Mouse (Mus musculus) limb, embryonic 13.5 days (tissue): ENCODE data around the gene G430095P16Rik. TPM values are rescaled to one million over a fixed set of nuclear protein-coding genes. Genes with fewer than 3 reads are reported as not detected.

Experiments used
- ATAC-seq: fragments of 200-750 bp; cut with Nextera tagmentation; 2 replicates; pipeline ENCODE4 v1.8.0; 2017; ENCODE audit warnings: low read depth, moderate number of reproducible peaks, moderate TSS enrichment; ENCODE audit not compliant: low FRiP score
- H3K27ac ChIP-seq: fragments of 300-500 bp; sonication (generic); 2 replicates; pipeline ENCODE4 v1.5.1; 2015; ENCODE audit warnings: inconsistent platforms, mild to moderate bottlenecking, moderate library complexity
- H3K27me3 ChIP-seq: fragments of 300-500 bp; sonication (generic); 2 replicates; pipeline ENCODE4 v1.6.1; 2015; ENCODE audit warnings: mild to moderate bottlenecking, inconsistent platforms
- H3K36me3 ChIP-seq: fragments of 300-500 bp; sonication (generic); 2 replicates; pipeline ENCODE4 v1.6.1; 2015; ENCODE audit warnings: inconsistent platforms, mild to moderate bottlenecking, moderate library complexity
- H3K4me1 ChIP-seq: fragments of 300-500 bp; sonication (generic); 2 replicates; pipeline ENCODE4 v1.6.1; 2015; ENCODE audit warnings: inconsistent platforms
- H3K4me2 ChIP-seq: fragments of 300-500 bp; sonication (generic); replicated peaks from 2 replicates; pipeline ENCODE4 v1.6.1; 2015; ENCODE audit warnings: inconsistent platforms, mild to moderate bottlenecking, moderate library complexity
- H3K4me3 ChIP-seq: fragments of 300-500 bp; sonication (generic); 2 replicates; pipeline ENCODE4 v1.5.1; 2015; ENCODE audit warnings: moderate library complexity, mild to moderate bottlenecking, inconsistent platforms
- H3K9ac ChIP-seq: fragments of 300-500 bp; sonication (generic); 2 replicates; pipeline ENCODE4 v1.6.1; 2015; ENCODE audit warnings: mild to moderate bottlenecking, inconsistent platforms
- H3K9me3 ChIP-seq: fragments of 300-500 bp; sonication (generic); 2 replicates; pipeline ENCODE4 v1.6.1; 2016; ENCODE audit warnings: inconsistent platforms
- WGBS: fragments of 180-500 bp; shearing (Covaris S2); methylation state at CpG from one replicate; pipeline ENCODE4 v1.1.7; 2015; 5-methylcytosine and 5-hydroxymethylcytosine counted together
- polyA plus RNA-seq: library from polyadenylated mRNA; unstranded; fragments of >200 nt; fragmentation: Nextera tagmentation; extraction: Ambion mirVana; gene quantifications from 2 replicates; pipeline ENCODE4 v1.2.1, GENCODE M21; 2015

The G430095P16Rik gene
- polyA plus RNA-seq, 1 experiment from 2014 or later: 7.1 TPM

DNA sequence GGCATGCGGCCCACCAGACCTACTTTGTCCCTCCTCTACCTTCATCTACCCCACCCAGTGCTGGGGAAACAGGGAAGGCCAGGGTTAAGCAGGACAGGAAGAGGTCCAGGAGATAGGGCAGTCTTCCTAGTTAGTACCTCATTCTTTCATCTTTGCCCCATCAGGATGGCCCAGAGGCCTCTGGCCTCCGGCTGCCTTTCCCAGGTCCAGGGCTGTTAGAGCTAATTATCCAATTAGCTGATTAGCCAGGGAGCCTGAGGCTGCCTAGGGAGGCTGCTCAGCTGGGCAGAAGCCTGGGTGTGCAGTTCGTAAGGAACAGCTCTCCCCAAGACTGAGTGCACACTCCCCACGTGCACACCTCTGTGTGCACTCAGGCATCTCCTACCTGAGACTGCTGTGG lies 9.4 kb upstream of the G430095P16Rik start:
- H3K9ac ChIP-seq: peak overlapping the region; percentile 45
- peaks cover 5% of the 10 kb centered on the region for H3K27me3 ChIP-seq
- H3K4me2 ChIP-seq: peak overlapping the region; percentile 15; the same call in 1 of the 2 replicates
- peaks cover 50% of the 10 kb centered on the region for H3K36me3 ChIP-seq
- no peak for ATAC-seq
- peaks cover 91% of the 10 kb centered on the region for H3K4me1 ChIP-seq
- WGBS: 40% methylated on average over 4 of the region's 4 CpGs
- no peak overlapping the region for H3K4me3 ChIP-seq
- no peaks in the 10 kb centered on the region for H3K9me3 ChIP-seq
- peak overlapping the region; percentile 97 for H3K27ac ChIP-seq

DNA sequence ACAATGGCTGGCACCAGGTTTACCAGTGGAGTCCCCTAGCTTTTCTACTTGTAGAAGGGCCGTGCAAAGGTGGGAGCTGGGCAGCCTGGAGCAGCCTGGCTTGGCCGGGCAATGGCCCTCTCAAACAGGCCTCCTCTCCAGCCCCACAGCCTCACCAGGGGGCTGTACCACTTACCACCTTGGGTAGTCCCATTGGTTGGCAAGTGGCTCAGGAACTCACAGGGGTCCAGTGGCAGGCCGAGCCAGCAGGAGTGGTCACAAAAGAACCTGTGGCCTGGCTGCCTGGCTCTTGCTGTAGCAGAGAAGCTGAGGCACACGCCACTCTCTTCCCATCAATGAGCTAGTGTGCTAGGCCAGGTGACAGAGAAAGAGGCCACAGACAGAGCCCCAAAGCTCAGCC lies 8.6 kb upstream of the G430095P16Rik start:
- Histone ChIP-seq H3K4me2 (no peak overlapping the region), H3K27me3 (no peaks in the 10 kb centered on the region; the same call in 1 of the 2 replicates), H3K27ac (peak overlapping the region; percentile 97), H3K36me3 (peaks cover 58% of the 10 kb centered on the region), H3K9ac (peak overlapping the region; percentile 45), H3K9me3 (no peaks in the 10 kb centered on the region), H3K4me1 (peaks cover 92% of the 10 kb centered on the region), H3K4me3 (no peak overlapping the region)
- no peak for ATAC-seq
- 62% methylated on average over 4 of the region's 4 CpGs for WGBS

DNA sequence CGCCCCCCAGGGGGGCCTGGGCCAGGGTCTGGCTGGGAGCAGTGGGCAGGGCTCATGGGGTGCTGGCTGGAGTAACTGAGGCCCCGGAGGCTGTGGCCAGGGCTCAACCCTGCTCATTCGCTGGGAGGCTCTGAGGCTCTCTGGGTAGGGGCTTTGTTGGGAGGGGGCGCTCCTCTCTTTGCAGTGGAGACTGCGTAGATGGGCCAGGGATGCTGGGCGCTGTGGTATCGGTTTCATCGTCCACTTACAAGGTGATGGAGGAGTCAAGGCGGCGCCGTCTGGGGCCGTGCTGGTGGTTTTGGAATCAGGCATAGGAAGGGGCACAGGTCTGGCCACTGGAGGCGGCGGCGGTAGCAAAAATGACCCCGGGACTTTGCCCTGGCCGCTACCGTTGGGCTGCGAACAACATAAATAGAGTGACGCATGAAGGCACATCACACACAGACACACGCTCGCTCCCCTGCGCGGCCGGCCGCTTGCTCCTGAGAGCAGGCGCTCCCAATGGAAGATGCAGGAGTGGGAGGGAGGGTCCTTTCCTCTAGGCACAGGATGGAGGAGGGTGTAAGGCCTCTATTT lies 6.8 kb upstream of the G430095P16Rik start:
- Histone ChIP-seq H3K9me3 (no peaks in the 10 kb centered on the region), H3K9ac (peak overlapping the region; percentile 39), H3K36me3 (peaks cover 73% of the 10 kb centered on the region), H3K4me1 (peaks cover 90% of the 10 kb centered on the region), H3K27me3 (no peaks in the 10 kb centered on the region; the same call in 1 of the 2 replicates), H3K4me3 (no peak overlapping the region), H3K4me2 (peak overlapping the region; percentile 21; the same call in 1 of the 2 replicates), H3K27ac (peak overlapping the region; percentile 90; the same call in 1 of the 2 replicates)
- no peak for ATAC-seq
- 9% methylated on average over 27 of the region's 27 CpGs for WGBS

DNA sequence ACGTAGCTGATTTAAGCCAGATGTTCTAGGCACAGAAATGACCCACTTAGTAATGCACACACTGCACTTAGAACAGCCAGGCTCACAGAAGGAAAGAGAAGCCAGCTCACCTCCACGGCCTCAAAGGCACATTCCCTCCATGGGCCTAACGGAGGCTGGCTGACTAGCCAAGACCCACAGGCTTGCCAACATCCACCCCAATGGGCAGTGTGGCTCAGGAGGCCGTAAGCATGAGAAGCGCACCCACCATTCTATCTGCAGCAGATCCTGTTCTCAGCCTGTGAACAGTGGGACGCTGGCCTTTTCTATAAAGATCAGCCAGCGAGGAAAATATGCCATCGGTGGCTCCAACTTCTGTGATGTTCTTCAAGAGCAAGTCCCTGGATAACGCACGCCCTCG lies 6.0 kb upstream of the G430095P16Rik start:
- H3K4me2 ChIP-seq: no peak overlapping the region
- peaks cover 77% of the 10 kb centered on the region for H3K36me3 ChIP-seq
- H3K27me3 ChIP-seq: no peaks in the 10 kb centered on the region; the same call in 1 of the 2 replicates
- peak overlapping the region; percentile 39; the same call in 1 of the 2 replicates for H3K9ac ChIP-seq
- H3K9me3 ChIP-seq: no peaks in the 10 kb centered on the region
- H3K27ac ChIP-seq: peak overlapping the region; percentile 90
- no peak for ATAC-seq
- WGBS: 64% methylated on average over 11 of the region's 11 CpGs
- no peak overlapping the region for H3K4me3 ChIP-seq
- H3K4me1 ChIP-seq: peaks cover 90% of the 10 kb centered on the region

DNA sequence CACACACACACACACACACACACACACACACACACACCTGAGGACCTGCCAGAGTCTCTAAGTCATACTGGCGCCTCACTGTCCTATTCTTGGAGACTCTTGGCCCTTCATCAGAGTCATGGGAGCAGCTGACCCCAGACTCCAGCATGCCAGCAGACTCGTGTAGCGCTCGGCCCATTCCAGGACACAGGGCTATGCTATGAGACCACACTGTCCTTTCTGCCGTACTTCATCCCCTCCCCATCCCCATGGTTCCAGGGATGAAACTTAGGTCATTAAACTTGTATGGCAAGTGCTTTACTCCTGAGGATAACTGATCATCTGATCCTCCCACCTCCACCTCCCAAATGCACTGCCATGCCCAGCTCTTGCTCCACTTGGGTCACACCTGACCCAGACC lies 4.3 kb upstream of the G430095P16Rik start:
- H3K4me1 ChIP-seq: peaks cover 91% of the 10 kb centered on the region
- WGBS: 86% methylated on average over 5 of the region's 5 CpGs
- peak overlapping the region; percentile 22; the same call in 1 of the 2 replicates for H3K27ac ChIP-seq
- H3K27me3 ChIP-seq: no peaks in the 10 kb centered on the region; the same call in 1 of the 2 replicates
- H3K9me3 ChIP-seq: no peaks in the 10 kb centered on the region
- H3K4me2 ChIP-seq: no peak overlapping the region
- peak overlapping the region; percentile 25; the same call in 1 of the 2 replicates for H3K9ac ChIP-seq
- H3K4me3 ChIP-seq: no peak overlapping the region
- ATAC-seq: no peak
- H3K36me3 ChIP-seq: peaks cover 76% of the 10 kb centered on the region

DNA sequence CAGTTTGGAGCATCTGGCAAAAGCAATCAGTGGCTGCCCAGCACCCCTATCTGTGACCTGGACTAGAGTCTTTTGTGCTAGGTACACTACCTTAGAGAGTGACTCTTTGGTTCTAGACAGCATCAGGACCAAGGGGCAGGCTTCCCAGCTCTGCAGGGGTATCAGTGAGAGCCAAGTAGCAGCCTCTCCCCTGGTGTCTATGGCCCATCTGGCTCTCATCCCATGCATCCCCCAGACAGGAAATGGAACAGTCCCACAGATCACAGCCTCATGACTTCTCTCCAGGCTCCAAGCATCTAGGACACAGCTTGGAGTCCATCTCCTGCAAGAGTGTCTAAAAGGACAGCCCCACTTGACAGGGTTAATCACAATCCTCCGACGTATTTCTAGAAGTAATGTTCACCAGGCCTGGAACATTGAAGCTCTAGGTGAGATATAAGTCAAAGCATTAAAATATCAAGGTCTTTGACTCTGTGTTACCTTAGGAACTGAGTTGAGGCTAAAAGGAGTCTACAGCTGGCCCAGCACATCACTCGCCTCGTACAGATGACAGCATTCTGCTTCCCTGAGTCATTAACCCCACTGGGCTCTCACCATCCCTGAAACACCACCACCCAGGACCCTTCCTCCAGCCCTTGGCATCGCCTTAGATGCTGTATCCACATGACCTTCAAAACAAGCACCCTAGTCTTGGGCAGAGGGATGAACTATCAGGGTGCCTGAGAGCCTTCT lies 3.7 kb upstream of the G430095P16Rik start:
- WGBS: 76% methylated on average over 5 of the region's 5 CpGs
- Histone ChIP-seq H3K27ac (peak overlapping the region; percentile 22; the same call in 1 of the 2 replicates), H3K36me3 (peaks cover 76% of the 10 kb centered on the region), H3K4me2 (no peak overlapping the region), H3K9me3 (no peaks in the 10 kb centered on the region), H3K4me3 (no peak overlapping the region), H3K27me3 (no peaks in the 10 kb centered on the region; the same call in 1 of the 2 replicates), H3K4me1 (peaks cover 91% of the 10 kb centered on the region), H3K9ac (0 out of 2 replicates have a peak overlapping the region, but pooled peaks have one; percentile 25)
- no peak for ATAC-seq

DNA sequence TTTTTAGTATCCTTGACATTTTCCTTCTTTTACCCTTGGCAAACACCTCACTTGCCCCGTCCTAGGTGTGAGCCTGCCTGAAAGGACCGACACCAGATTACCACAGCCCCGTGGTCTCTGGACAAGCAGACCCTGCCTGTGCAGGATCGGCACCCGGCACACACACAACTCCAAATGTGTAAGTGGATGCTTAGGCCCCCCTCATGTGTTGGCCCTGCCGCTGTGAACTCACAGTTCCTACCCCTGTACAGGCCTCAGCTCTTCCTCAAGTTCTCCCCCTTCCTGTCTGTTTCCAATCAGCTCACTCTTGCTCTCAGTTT lies 317 bp upstream of the G430095P16Rik start:
- ATAC-seq: no peak; the same call in 1 of the 2 replicates
- Histone ChIP-seq H3K9ac (peak overlapping the region; percentile 45; the same call in 1 of the 2 replicates), H3K27me3 (no peaks in the 10 kb centered on the region; the same call in 1 of the 2 replicates), H3K4me3 (no peak overlapping the region), H3K4me2 (peak overlapping the region; percentile 64), H3K27ac (peak overlapping the region; percentile 100), H3K9me3 (no peaks in the 10 kb centered on the region), H3K36me3 (peaks cover 83% of the 10 kb centered on the region), H3K4me1 (peaks cover 95% of the 10 kb centered on the region)
- WGBS: 12% methylated on average over 6 of the region's 6 CpGs

DNA sequence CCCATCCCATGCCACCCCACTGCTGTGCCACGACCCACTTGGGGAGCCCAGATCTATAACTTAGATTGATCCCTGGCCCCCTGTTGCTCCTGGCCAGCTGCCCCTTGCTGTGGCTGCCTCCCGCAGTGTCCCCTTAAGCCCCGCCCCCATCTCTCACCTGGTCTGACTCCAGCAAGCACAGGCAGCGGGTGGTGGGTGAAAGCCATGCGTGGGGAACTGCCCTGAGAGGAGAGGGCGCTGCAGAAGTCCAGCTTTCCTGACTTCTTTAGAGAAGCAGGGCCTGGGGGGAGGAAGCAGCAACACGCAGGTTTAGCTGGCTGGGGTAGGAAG lies 729 bp downstream of the G430095P16Rik start:
- peak overlapping the region; percentile 29 for H3K4me3 ChIP-seq
- no peaks in the 10 kb centered on the region for H3K9me3 ChIP-seq
- peak overlapping the region; percentile 100 for H3K27ac ChIP-seq
- ATAC-seq: no peak; the same call in 1 of the 2 replicates
- peak overlapping the region; percentile 64 for H3K9ac ChIP-seq
- WGBS: 3% methylated on average over 7 of the region's 7 CpGs
- peaks cover 96% of the 10 kb centered on the region for H3K4me1 ChIP-seq
- peaks cover 85% of the 10 kb centered on the region for H3K36me3 ChIP-seq
- H3K4me2 ChIP-seq: peak overlapping the region; percentile 64
- no peaks in the 10 kb centered on the region for H3K27me3 ChIP-seq

DNA sequence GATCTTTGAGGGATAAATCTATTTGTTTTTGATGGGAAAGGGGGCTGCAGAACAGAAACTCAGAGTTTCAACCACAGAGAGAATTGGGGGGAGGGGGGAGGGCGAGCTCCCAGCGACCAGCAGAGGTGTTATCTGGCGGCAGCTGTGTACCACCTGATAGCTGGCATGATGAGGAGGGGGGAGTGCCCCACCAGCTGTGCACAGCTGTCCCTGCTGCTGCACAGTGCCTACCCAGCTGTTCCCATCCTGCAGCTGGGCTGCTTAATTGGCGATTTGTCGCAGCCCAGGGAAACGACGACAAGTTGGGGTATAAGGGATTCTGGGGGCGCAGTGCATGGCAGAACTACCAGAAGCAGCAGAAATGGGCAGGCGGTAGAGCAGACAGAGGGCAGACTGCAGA lies 1.9 kb downstream of the G430095P16Rik start:
- H3K4me3 ChIP-seq: no peak overlapping the region
- no peaks in the 10 kb centered on the region for H3K9me3 ChIP-seq
- H3K4me1 ChIP-seq: peaks cover 97% of the 10 kb centered on the region
- no peak for ATAC-seq
- peaks cover 73% of the 10 kb centered on the region for H3K36me3 ChIP-seq
- peak overlapping the region; percentile 100 for H3K27ac ChIP-seq
- 18% methylated on average over 9 of the region's 9 CpGs for WGBS
- peak overlapping the region; percentile 64 for H3K9ac ChIP-seq
- H3K4me2 ChIP-seq: peak overlapping the region; percentile 64
- no peaks in the 10 kb centered on the region for H3K27me3 ChIP-seq

DNA sequence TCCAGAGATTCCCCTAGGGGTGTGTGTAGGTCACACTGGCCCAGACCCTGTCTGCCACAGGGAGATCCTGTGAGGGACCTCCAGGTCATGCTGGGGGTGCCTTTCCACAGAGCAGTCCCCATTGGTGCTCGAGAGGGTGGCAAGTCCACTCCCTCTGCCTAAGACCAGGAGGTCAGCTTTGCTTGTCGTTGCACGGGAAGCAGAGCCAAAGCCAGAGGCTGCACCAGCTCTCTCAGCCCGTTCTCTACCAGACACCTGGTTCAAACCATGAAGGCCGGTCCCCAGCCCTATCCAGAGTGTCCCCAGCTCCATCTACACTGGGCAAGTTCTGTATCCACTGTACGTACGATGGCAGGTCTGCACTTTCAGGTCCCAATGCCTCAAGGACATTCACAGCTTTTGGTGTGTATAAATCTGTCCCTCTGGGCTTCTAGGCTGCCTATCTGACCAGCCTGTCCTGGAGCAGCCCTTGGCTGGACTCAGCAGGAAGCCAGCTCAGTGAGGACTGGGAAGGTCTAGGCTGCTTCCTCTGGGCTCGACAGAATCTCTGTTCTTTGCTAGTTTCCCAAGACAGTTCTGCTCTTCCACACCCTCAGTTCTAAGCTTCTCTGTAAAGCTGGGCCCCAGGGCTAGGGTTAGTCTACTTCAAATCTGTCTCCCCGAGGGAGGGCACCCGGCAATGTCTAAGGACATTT lies 2.6 kb downstream of the G430095P16Rik start:
- Histone ChIP-seq H3K9me3 (no peaks in the 10 kb centered on the region), H3K4me2 (peak overlapping the region; percentile 64), H3K4me3 (no peak overlapping the region), H3K4me1 (peaks cover 100% of the 10 kb centered on the region), H3K27ac (peak overlapping the region; percentile 100), H3K27me3 (no peaks in the 10 kb centered on the region), H3K9ac (peak overlapping the region; percentile 64), H3K36me3 (peaks cover 73% of the 10 kb centered on the region)
- 45% methylated on average over 10 of the region's 10 CpGs for WGBS
- no peak for ATAC-seq

DNA sequence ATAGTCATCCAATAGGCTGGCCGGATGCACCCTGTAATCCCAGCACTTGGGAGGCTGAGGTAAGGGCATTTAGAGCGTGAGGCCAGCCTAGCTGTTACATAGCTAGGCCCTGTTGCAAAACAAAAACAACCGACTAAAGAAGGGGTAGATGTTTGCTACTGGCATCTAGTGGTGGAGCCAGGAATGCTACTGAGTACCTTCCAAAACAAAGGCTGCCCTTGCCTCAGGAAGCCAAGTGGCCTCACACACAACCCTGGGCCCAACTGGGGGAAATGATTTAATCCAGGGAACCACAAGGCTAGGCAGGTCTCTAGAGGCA lies 3.1 kb downstream of the G430095P16Rik start:
- Histone ChIP-seq H3K9ac (peak overlapping the region; percentile 64; the same call in 1 of the 2 replicates), H3K27me3 (no peaks in the 10 kb centered on the region)
- no peak for ATAC-seq

DNA sequence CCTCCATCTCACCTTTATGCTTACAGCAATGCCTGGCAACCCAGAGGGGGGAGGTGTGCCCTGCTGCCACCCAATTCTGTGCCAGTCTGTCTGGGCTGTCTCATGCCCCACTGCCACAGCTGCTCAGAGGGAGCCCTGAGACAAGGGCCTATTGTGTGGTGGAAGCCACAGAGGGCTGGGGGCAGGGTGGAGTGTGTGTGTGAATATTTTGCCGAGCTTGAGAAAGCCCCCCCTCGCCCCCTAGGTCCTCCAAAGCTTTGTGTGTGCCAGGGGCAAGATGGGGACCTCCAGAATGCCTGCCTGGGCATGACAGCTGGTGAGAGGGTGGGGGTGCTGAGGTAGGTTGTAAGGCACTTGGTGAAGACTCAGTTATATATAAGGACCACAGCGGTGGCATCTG lies 5.7 kb downstream of the G430095P16Rik start:
- no peaks in the 10 kb centered on the region for H3K27me3 ChIP-seq
- peaks cover 100% of the 10 kb centered on the region for H3K4me1 ChIP-seq
- no peak overlapping the region for H3K9ac ChIP-seq
- peaks cover 69% of the 10 kb centered on the region for H3K36me3 ChIP-seq
- H3K4me3 ChIP-seq: no peak overlapping the region
- H3K4me2 ChIP-seq: no peak overlapping the region
- no peaks in the 10 kb centered on the region for H3K9me3 ChIP-seq
- peak overlapping the region; percentile 15; the same call in 1 of the 2 replicates for H3K27ac ChIP-seq
- 70% methylated on average over 3 of the region's 3 CpGs for WGBS
- ATAC-seq: no peak

More for the DNA sequence above, 3.1 kb downstream of the G430095P16Rik start:
- Histone ChIP-seq H3K9me3 (no peaks in the 10 kb centered on the region), H3K4me1 (peaks cover 100% of the 10 kb centered on the region), H3K4me3 (no peak overlapping the region), H3K36me3 (peaks cover 70% of the 10 kb centered on the region), H3K4me2 (peak overlapping the region; percentile 64; the same call in 1 of the 2 replicates), H3K27ac (peak overlapping the region; percentile 100)
- WGBS: 12% methylated on average over 3 of the region's 3 CpGs
